Mouse (Mus musculus): ENCODE results near the gene Armcx1.

- TF ChIP-seq POLR2A (IDR thresholded peaks at IDR 0.05; ENCODE audit: control insufficient read depth, extremely low read depth, insufficient read depth, low read length, poor library complexity): no peak
- no peak for TF ChIP-seq CTCF (IDR thresholded peaks at IDR 0.05; ENCODE audit: borderline replicate concordance, control insufficient read depth, extremely low read depth, insufficient read depth, low read length, poor library complexity)
Observed at GRCm38 (mm10) chrX:134684936-134685335, 32.8 kb upstream of the Armcx1 start.
